Mouse (Mus musculus) ovary, postnatal 36 days (tissue): ENCODE data around the gene Ints1.
A peak's percentile ranks its signal among the peaks of the same experiment; 100 is the strongest.

Source experiments
- DNase-seq: peaks from one replicate; pipeline ENCODE4 v3.0.0; 2022; ENCODE audit warnings: low spot score, mixed read lengths

Ints1 gene

GRCm38 (mm10) chr5:139718540-139718939 is 56.9 kb downstream of the Ints1 start:
- DNase-seq: no peak

- peak; percentile 52 for DNase-seq
Measured at GRCm38 (mm10) chr5:139717723-139718122, 57.8 kb downstream of the Ints1 start.

GRCm38 (mm10) chr5:139706496-139706895 is 69.0 kb downstream of the Ints1 start:
- no peak for DNase-seq

- no peak for DNase-seq
Measured at GRCm38 (mm10) chr5:139702905-139703304, 72.6 kb downstream of the Ints1 start.

- DNase-seq: no peak
Measured at GRCm38 (mm10) chr5:139702236-139702635, 73.2 kb downstream of the Ints1 start.
